Mouse (Mus musculus): ENCODE results near the gene Osbpl3. TPM values are rescaled to one million over a fixed set of nuclear protein-coding genes. Genes with fewer than 3 reads are reported as not detected.

Gene Osbpl3
- polyA plus RNA-seq, 1 experiment: 6.0 TPM

DNA sequence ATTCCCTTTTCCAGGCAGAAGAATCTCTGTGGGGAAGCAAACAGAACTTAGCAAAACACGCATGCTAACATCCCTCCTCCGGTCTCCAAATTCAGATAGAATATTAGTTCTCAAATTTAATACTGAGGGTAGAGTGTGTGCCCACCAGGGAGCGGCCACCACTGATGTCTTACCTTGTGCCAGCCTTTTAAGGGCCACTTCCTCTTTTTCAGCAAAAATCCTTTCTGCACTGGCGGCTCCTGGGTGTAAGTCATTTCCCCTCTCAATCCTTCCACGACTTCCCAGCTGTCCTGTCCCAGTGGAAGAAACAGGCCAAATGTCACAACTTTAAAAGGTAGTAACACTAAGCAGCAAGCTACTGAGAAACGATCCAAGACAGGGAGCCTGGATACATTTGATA is 103.2 kb downstream of the Osbpl3 start:
- no peak for DNase-seq (ENCODE audit: low read depth, low spot score)
- WGBS: 66% methylated on average over 6 of the region's 6 CpGs

GRCm38 (mm10) chr6:50350911-50351310 is 105.1 kb downstream of the Osbpl3 start:
- WGBS: 84% methylated on average over 3 of the region's 3 CpGs
- no peak for DNase-seq (ENCODE audit: low read depth, low spot score)

DNA sequence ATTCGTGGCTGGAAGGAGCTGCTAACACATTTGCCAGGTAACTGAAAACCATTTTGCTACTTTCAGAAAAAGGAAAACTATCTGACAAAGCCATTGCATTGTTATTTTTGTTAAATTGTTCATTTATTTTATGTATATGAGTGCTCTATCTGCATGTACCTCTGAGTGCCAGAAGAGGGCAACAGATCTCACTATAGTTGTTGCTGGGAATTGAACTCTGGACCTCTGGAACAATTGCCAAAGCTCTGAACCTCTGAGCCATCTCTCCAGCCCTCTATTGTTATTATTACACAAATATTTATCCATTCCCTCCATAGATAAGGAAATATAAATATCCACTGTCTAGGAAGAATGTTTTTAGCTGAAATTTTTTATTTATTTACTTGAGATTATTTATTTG is 107.4 kb downstream of the Osbpl3 start:
- WGBS: 93% methylated on average over 1 of the region's 1 CpGs
- no peak for DNase-seq (ENCODE audit: low read depth, low spot score)

DNA sequence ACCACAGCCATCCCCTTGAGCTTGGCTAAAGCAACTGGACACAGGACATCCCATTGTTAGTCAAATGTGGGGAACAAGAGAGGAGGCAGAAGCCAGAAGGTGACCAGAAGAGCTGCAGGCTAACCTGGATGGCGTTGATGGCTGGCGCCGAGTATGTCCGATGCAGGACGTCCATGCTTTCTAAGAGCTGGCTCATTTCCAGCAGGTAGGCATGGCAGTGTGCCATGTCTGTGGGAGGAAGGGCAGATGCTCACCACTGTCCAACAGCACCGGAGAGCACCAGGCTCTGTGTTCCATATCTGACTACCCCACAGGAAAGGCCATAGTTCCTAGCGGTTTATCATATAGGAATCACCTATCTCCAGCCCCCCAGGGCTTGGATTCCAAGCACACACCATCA is 109.8 kb downstream of the Osbpl3 start:
- 83% methylated on average over 7 of the region's 7 CpGs for WGBS
- no peak for DNase-seq (ENCODE audit: low read depth, low spot score)

- DNase-seq (ENCODE audit: low read depth, low spot score): no peak
- WGBS: 78% methylated on average over 5 of the region's 5 CpGs
These were observed 115.6 kb downstream of the Osbpl3 start for GRCm38 (mm10) chr6:50340226-50340906.

GRCm38 (mm10) chr6:50337431-50337830 is 118.6 kb downstream of the Osbpl3 start:
- DNase-seq (ENCODE audit: low read depth, low spot score): no peak
- 62% methylated on average over 6 of the region's 6 CpGs for WGBS

- 95% methylated on average over 2 of the region's 2 CpGs for WGBS
- DNase-seq (ENCODE audit: low read depth, low spot score): no peak
These were observed 119.6 kb downstream of the Osbpl3 start for GRCm38 (mm10) chr6:50336376-50336775.

DNA sequence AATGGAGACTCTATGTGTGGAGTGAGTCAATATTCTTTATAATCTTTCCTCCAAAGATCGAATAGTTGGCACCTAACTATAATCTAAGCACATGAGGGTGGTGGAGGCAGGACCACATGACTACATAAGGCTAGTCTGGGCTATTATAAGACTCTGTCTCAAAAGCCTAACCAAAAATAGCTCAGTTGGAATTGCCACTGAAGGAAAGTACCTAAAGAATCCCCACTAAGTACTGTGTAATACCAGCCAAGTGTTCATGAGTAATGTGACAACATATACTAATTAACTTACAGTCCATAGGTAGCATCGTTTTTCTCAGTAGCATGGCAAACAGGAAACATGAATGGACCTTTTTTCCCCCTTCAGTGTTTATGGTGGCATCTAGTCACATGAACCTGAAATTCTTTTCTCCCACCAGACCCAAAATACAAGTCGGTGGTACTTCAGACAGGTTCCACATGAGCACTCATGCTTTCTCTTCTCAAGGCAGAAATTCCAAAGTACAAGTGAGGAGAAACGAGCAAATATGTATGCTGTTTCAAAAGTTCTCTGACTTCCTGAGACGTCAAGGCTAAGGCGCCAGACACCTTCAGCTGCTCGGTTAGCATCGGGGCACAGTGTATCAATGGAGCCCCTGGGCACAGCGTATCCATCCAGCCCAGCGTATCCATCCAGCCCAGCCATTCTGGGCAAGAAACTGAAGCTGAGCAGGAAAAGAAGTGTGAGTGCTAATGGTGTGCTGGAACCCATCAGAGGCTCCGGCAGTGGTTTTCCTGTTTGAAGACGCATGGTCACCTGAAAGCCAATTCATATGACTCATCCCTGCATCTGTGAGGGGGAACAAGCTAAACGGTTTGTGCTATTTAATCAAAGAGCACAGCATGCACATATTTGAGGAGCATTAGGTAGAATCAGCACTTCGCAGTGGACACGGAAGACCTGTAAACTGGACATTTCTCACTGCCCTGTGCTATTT is 120.9 kb downstream of the Osbpl3 start:
- WGBS: 87% methylated on average over 15 of the region's 15 CpGs
- DNase-seq (ENCODE audit: low read depth, low spot score): no peak

DNA sequence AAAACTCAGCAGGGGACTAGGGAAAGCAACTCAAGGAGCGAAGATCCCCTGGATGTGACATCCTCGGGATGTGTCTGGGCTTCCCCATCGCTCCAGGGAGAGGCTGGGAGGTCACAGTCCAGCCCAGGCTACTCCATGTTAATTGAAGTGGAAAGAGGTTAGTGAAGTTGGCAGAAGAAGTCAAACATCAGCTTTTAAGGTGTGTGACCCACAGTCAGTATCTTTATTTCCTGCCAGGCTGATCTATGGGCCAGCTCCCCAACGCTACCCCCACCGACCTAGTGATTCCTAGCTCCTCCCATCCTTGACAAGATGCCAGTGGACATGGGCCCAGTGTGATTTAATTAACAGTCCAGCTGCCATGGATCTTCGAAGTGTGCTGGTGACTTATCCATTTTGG is 122.7 kb downstream of the Osbpl3 start:
- 79% methylated on average over 6 of the region's 6 CpGs for WGBS
- no peak for DNase-seq (ENCODE audit: low read depth, low spot score)

- no peak for DNase-seq (ENCODE audit: low read depth, low spot score)
- 95% methylated on average over 2 of the region's 2 CpGs for WGBS
These were observed 124.5 kb downstream of the Osbpl3 start for GRCm38 (mm10) chr6:50331477-50331876.

DNA sequence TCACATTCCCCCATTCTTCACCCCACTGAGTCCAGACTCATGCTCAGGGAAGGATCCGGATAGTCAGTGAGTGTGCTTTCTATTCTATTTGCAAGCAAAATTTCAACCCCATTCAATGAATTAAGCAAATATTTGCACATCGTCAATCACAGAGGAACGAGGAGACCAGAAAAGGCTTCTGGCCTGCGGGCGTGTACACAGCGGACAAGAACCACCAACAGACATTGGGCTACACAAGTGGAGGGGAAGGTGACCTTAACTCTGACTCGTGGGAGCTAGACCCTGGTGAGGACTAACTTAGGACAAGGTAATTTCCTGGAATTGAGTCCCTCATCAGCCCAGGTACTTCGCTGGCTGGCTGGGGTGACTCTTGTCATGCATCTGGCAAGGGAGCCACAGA is 126.6 kb downstream of the Osbpl3 start:
- WGBS: 45% methylated on average over 8 of the region's 8 CpGs
- no peak for DNase-seq (ENCODE audit: low read depth, low spot score)

GRCm38 (mm10) chr6:50328901-50329300 is 127.1 kb downstream of the Osbpl3 start:
- WGBS: 28% methylated on average over 7 of the region's 7 CpGs
- no peak for DNase-seq (ENCODE audit: low read depth, low spot score)

DNA sequence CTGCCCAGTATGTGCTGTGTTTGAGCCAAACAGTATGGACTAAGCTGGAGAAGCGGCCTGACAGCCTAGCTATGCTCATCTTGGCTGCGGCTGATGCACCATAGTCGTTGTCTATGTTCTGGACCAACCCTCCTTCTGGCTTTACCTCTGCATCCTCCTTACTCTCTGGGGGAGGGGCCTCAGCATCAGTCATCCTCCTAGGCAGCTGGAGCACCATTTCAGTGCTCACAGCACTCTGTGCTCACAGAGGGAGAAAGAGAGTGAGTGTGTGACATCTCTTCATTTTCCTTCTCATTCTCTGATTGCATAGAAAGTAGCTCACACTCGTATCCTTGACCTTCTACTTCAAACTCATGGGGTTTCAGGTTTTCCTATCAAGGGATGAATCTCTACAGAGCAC is 129.8 kb downstream of the Osbpl3 start:
- no peak for DNase-seq (ENCODE audit: low read depth, low spot score)
- 85% methylated on average over 4 of the region's 4 CpGs for WGBS

- DNase-seq (ENCODE audit: low read depth, low spot score): no peak
- whole genome bisulfite sequencing: 87% methylated on average over 9 of the region's 9 CpGs
These were observed 130.5 kb downstream of the Osbpl3 start for GRCm38 (mm10) chr6:50325485-50325884.

DNA sequence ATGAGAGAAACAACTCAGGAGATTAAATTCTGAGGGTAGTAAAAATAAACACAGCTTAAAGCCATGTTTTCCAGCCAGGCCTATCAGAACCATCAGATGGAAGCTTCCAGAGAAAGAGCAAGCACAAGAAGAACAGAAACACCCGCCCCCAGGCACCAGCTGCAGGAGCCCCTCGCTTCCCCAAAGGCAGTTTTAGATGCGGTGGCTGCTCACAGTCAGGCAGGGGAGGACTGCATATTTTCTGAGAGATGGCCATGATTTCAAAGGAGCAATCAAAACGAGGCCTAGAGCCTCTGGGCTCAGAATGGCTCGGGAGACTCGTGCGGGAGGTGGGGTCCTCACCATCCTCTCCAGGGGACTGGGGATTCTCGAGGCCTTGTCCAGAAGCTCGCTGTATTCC is 133.4 kb downstream of the Osbpl3 start:
- DNase-seq (ENCODE audit: low read depth, low spot score): no peak
- 70% methylated on average over 9 of the region's 9 CpGs for WGBS

GRCm38 (mm10) chr6:50321739-50322138 is 134.3 kb downstream of the Osbpl3 start:
- DNase-seq (ENCODE audit: low read depth, low spot score): no peak
- 81% methylated on average over 6 of the region's 6 CpGs for whole genome bisulfite sequencing

DNA sequence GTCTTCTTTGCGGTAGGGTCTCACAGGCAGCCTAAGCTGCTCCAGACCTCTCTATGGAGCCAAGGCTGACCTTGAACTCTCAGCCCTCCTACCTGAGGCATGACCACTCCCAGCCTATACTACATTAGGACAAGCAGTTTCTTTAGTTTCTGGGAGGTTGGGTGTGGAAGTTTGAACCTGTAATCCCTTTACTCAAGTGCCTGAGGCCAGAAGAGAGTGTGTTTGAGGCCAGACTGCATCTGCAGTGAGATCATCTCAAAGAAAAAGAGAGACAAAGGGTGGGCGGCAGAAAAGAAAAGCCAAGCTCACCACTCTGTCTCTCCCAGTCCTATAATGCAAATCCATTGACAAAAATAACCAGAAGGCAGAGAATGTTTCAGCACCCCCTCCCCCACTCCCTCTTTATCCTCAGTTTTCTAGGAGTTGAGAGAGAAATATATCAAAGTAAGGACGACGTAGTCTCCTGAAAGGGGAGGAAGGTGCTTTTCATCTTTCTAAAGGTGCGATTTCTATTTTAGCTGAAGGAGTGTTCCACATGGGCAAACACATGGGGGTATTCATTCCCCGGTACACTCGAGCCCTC is 137.3 kb downstream of the Osbpl3 start:
- WGBS: 94% methylated on average over 7 of the region's 7 CpGs
- DNase-seq (ENCODE audit: low read depth, low spot score): no peak

DNA sequence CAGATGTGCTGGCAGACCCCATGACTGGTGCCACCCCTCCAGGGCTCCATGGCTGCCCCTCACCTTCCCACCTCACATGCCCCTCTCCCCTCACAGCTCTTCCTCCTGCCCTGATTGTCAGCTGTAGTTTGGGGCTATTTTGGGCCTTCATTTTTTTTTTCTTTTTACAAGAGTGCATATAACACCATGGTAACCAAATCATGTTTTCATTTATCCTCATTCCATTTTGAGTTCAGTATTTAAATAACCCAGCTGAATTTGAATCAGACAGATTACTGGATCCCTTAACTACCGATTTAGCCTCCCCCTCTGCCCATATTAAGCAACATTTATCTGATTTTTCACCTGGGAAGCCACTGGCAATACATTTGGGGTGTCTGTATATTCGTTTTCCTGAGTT is 137.9 kb downstream of the Osbpl3 start:
- DNase-seq (ENCODE audit: low read depth, low spot score): no peak
- WGBS: 81% methylated on average over 2 of the region's 2 CpGs

DNA sequence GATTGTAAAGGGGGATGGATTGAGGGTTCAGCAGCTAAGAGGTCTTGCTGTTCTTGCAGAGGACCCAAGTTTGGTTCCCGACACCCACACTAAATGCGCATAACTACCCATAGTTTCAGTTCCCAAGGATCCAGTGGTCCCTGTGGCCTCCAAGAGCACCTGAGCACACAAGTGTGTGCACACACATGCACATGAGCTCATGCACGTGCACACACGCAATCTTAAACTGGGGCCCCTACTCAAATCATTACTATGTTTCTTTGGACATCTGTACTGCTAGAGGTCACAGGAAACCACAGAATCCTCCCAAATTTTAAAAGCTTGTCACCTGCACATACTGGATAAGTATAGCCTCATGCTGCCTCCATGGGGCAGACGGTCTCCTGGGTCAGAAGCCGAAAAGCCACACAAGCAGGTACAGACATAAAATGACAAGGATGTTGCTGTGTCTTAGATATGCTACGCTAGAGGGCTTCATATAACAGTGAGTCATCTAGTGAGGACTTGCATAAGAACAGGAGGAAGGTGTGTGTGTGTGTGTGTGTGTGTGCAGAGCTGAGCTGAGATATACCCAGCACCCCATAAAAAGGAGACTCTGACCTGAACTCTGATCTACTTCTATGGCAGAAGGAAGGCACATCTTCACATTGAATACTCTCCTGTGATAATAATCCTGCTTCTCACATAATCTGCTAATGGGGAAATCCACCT is 139.1 kb downstream of the Osbpl3 start:
- 85% methylated on average over 7 of the region's 7 CpGs for WGBS
- no peak for DNase-seq (ENCODE audit: low read depth, low spot score)

All from large intestine, adult 2 months (tissue).